Mouse (Mus musculus) hindbrain, embryonic 10.5 days (tissue): Measurements from ENCODE around the gene Mtf2. TPM values are rescaled to one million over a fixed set of nuclear protein-coding genes. Genes with fewer than 3 reads are reported as not detected.
"Not testable (repeated sequence)": the region's sequence is repeated elsewhere in the genome, so short reads cannot be mapped to it uniquely, and the experiment has no call there.

Experiments
- DNase-seq: peaks from one replicate; pipeline ENCODE4 v3.0.0-alpha.2; 2017; ENCODE audit warnings: low spot score
- H3K27ac ChIP-seq: fragments of 300-500 bp; sonication (generic); 2 replicates; pipeline ENCODE4 v1.5.1; 2016; ENCODE audit warnings: mild to moderate bottlenecking, moderate library complexity
- H3K27me3 ChIP-seq: fragments of 300-500 bp; sonication (generic); 2 replicates; pipeline ENCODE4 v1.6.1; 2016; ENCODE audit warnings: mild to moderate bottlenecking; ENCODE audit not compliant: poor library complexity, insufficient read depth, severe bottlenecking
- H3K36me3 ChIP-seq: fragments of 300-500 bp; sonication (generic); 2 replicates; pipeline ENCODE4 v1.6.1; 2016; ENCODE audit warnings: mild to moderate bottlenecking, moderate library complexity
- H3K4me1 ChIP-seq: fragments of 300-500 bp; sonication (generic); replicated peaks from 2 replicates; pipeline ENCODE4 v1.6.1; 2016; ENCODE audit warnings: mild to moderate bottlenecking
- H3K4me3 ChIP-seq: fragments of 300-500 bp; sonication (generic); 2 replicates; pipeline ENCODE4 v1.5.1; 2016; ENCODE audit warnings: mild to moderate bottlenecking, moderate library complexity
- H3K9me3 ChIP-seq: fragments of 300-500 bp; sonication (generic); 2 replicates; pipeline ENCODE4 v1.6.1; 2016; ENCODE audit warnings: mild to moderate bottlenecking, moderate library complexity
- WGBS: fragments of 180-500 bp; shearing (Covaris S2); methylation state at CpG from one replicate; pipeline ENCODE4 v1.1.7; 2016; 5-methylcytosine and 5-hydroxymethylcytosine counted together
- polyA plus RNA-seq: library from polyadenylated mRNA; unstranded; fragments of >200 nt; fragmentation: Nextera tagmentation; extraction: Ambion mirVana; gene quantifications from 2 replicates; pipeline ENCODE4 v1.2.1, GENCODE M21; 2016

Mtf2 gene
- polyA plus RNA-seq, 1 experiment from 2014 or later: 120 TPM

DNA sequence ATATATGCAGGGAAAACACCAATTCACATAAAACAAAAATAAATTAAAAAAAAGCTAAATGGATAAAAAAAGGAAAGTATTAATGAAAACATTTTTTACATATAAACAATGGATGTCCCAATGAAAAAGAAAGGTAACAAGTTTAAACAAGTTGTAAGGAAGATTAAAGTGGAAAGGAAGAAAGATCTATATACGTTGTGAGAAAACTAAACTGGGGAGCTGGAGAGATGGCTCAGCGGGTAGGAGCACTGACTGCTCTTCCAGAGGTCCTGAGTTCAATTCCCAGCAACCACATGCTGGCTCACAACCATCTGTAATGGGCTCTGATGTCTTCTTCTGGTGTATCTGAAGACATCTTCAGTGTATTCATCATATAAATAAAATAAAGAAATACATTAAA lies 14.4 kb upstream of the Mtf2 start:
- Histone ChIP-seq H3K9me3 (no peaks in the 10 kb centered on the region), H3K4me3 (no peak overlapping the region), H3K4me1 (0 out of 2 replicates have a peak, but pooled peaks cover 2% of the 10 kb centered on the region), H3K27me3 (no peaks in the 10 kb centered on the region), H3K27ac (no peak overlapping the region), H3K36me3 (no peaks in the 10 kb centered on the region)
- no peak for DNase-seq
- 87% methylated on average over 2 of the region's 2 CpGs for whole genome bisulfite sequencing

DNA sequence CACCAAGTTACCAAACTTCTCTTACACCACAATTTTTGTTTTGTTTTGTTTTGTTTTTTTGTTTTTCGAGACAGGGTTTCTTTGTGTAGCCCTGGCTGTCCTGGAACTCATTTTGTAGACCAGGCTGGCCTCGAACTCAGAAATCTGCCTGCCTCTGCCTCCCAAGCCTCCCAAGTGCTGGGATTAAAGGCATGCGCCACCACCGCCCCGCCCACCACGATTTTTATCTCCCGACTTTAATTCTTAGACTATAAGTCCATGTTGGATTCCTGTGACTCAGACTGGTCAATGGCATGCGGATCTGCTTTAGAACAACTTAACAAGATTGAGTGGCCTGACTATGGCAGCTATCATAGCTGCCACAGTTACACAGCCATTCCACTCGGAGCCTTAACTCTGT lies 13.7 kb upstream of the Mtf2 start:
- not testable (repeated sequence) for H3K27ac ChIP-seq, H3K4me1 ChIP-seq, H3K4me3 ChIP-seq, H3K27me3 ChIP-seq, H3K36me3 ChIP-seq, H3K9me3 ChIP-seq, DNase-seq
- 93% methylated on average over 9 of the region's 9 CpGs for WGBS

DNA sequence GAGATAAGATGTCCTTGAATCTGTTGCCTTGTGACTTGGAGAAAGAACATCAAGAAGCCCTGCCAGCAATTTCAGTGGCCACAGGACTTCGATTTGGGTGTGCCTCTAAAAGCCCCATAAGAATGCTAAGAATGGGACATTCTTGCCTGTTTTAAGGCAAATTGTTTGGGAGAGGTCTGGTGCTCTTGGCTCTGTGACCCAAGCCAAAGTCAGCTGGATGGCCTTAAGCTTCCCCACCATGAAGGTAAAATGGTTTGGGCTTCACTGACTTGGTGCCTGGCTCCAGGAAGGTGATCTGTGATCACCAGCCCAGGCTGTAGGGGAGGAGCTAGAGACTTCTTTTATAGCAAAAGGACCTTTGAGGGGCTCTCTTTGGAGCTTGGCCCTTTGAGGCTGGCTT lies 13.3 kb upstream of the Mtf2 start:
- no peaks in the 10 kb centered on the region for H3K27me3 ChIP-seq
- WGBS: 92% methylated on average over 1 of the region's 1 CpGs
- H3K36me3 ChIP-seq: no peaks in the 10 kb centered on the region
- no peaks in the 10 kb centered on the region for H3K9me3 ChIP-seq
- 0 out of 2 replicates have a peak, but pooled peaks cover 2% of the 10 kb centered on the region for H3K4me1 ChIP-seq
- no peak for DNase-seq
- no peak overlapping the region for H3K27ac ChIP-seq
- H3K4me3 ChIP-seq: no peak overlapping the region

DNA sequence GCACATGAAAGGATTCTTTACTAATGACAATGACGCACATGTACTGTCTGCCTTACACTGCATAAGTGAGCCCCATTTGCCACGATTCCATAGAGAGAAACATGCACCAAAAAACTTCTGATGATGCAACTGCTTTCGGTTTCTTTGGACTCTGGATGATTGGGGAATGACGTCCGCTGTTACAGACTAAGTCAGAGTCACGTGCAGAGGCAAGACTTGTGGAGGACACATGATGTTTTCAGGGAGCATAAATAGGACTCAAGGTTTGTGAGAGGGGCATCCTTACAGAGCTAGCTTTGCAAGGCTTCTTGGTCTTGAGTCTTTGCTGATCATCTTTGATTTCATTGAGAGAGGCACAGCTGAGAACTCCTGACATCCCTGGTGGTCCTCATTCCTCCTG lies 11.9 kb upstream of the Mtf2 start:
- no peak for DNase-seq
- Histone ChIP-seq H3K9me3 (no peaks in the 10 kb centered on the region), H3K36me3 (no peaks in the 10 kb centered on the region), H3K4me1 (0 out of 2 replicates have a peak, but pooled peaks cover 2% of the 10 kb centered on the region), H3K27me3 (no peaks in the 10 kb centered on the region), H3K4me3 (no peak overlapping the region), H3K27ac (no peak overlapping the region)
- 89% methylated on average over 6 of the region's 6 CpGs for WGBS

DNA sequence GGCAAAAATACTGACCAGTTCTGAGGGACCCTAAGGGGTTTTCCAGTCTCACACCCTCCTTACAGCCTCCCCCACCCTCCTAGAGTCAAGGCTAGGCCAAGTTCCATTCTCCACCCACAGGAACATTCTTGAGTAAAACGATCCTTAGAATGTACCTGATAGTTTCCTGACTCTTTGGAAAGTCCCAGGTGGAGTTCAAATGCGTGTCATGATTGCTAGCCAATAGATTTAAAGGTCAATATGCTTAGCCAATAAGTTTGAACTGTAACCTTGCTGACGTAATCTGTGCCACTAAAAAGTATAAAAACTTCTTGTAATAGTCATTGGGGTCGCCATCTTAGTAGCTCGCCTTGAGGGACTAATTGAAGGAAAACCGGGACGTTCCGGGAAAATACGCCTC lies 5.1 kb upstream of the Mtf2 start:
- Histone ChIP-seq H3K9me3 (no peaks in the 10 kb centered on the region), H3K36me3 (no peaks in the 10 kb centered on the region), H3K4me3 (no peak overlapping the region), H3K4me1 (peaks cover 3% of the 10 kb centered on the region; the same call in 1 of the 2 replicates), H3K27ac (no peak overlapping the region), H3K27me3 (no peaks in the 10 kb centered on the region)
- no peak for DNase-seq
- WGBS: 94% methylated on average over 9 of the region's 9 CpGs

DNA sequence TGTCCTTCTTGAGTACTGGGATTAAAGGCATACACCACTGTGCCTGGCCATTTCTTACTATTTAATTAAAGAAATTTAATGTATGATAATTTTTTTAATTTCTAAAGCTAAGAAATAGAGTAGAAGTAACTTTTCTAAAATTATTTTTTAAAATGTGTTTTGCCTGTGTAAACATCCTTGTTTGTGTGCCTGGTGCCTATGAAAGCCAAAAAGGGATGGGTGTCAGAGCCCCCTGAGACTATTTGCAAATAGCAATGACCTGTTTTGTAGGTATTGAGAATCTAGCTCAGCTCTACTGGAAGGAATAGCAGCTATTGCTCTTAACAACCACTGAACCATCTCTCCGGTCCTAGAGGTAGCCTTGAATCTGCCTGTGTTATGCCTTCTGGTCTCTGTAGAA lies 6.8 kb downstream of the Mtf2 start:
- no peak for DNase-seq
- H3K36me3 ChIP-seq: peaks cover 98% of the 10 kb centered on the region
- WGBS: 100% methylated on average over 1 of the region's 1 CpGs
- H3K9me3 ChIP-seq: no peaks in the 10 kb centered on the region; the same call in 1 of the 2 replicates
- peaks cover under 1% of the 10 kb centered on the region; the same call in 1 of the 2 replicates for H3K4me1 ChIP-seq
- no peak overlapping the region for H3K27ac ChIP-seq
- H3K27me3 ChIP-seq: no peaks in the 10 kb centered on the region
- H3K4me3 ChIP-seq: no peak overlapping the region

DNA sequence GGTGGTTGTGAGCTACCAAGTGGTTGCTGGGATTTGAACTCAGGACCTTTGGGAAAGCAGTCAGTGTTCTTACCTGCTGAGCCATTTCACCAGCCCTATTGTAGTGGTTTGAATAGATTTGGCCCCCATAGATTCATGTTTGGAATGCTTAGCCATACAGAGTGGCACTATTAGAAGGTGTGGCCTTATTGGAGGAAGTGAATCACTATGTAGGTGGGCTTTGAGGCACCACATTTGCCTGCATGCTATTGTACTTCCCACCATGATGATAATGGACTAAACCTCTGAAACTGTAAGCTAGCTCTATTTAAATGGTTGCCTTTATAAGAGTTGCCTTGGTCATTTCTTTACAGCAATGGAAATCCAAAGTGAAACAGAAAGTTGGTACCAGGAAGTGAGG lies 10.8 kb downstream of the Mtf2 start:
- DNase-seq: no peak
- Histone ChIP-seq H3K9me3 (no peaks in the 10 kb centered on the region; the same call in 1 of the 2 replicates), H3K36me3 (peaks cover 87% of the 10 kb centered on the region), H3K27ac (no peak overlapping the region), H3K4me1 (no peaks in the 10 kb centered on the region), H3K4me3 (no peak overlapping the region), H3K27me3 (no peaks in the 10 kb centered on the region)

DNA sequence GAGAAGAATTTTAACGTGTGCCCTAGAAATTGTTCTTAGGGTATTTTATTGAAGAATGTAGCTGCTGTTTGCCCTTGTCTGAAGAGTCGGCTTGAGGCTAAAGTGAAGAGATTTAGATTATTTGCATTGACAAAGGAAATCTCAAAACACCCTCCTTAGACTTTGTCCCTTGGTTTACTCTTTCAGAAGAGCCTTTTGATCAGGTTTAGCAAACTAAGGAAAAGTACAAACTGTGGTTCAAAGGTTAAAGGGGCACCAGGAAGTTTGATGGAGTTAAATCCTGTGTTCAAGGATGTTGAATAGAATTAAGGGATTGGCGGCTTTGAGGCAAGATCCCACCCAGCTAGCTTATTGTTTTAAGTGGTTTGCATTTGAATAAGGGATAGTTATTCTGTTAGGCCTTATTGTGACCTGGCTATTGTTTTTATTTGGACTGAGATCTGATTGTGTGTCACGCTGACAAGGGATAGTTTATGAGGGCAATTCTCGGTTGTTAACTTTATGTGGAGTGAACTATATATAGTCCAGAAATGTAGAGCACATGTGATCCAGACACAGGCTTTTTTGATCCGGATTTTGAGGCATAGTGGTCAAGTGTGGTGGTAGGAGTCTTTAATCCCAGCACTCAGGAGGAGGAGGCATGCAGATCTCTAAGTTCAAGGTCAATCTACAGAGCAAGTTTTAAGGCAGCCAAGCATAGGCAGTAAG lies 11.5 kb downstream of the Mtf2 start:
- H3K4me1 ChIP-seq: no peaks in the 10 kb centered on the region
- 67% methylated on average over 6 of the region's 6 CpGs for WGBS
- no peak overlapping the region for H3K4me3 ChIP-seq
- no peak for DNase-seq
- no peaks in the 10 kb centered on the region for H3K27me3 ChIP-seq
- H3K36me3 ChIP-seq: peaks cover 86% of the 10 kb centered on the region
- H3K27ac ChIP-seq: no peak overlapping the region
- H3K9me3 ChIP-seq: no peaks in the 10 kb centered on the region; the same call in 1 of the 2 replicates

DNA sequence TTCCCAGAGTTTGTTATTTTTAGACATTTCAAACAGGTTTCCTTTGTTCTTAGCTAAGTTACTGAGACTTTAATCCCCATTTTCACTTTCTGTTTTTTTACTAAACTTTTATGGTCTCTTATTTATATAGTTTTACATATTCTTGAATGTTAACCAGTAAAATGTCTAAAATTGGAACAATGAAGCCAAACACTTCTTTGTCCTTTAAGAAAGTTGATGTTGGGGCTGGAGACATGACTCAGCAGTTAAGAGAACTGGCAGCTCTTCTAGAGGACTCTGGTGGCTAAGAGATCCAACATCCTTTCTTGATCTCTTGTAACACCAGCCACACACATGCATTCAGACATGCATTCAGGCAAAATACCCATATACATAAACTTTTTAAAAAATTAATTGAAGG lies 14.1 kb downstream of the Mtf2 start:
- no peak for DNase-seq
- Histone ChIP-seq H3K4me1 (no peaks in the 10 kb centered on the region), H3K27ac (no peak overlapping the region)

DNA sequence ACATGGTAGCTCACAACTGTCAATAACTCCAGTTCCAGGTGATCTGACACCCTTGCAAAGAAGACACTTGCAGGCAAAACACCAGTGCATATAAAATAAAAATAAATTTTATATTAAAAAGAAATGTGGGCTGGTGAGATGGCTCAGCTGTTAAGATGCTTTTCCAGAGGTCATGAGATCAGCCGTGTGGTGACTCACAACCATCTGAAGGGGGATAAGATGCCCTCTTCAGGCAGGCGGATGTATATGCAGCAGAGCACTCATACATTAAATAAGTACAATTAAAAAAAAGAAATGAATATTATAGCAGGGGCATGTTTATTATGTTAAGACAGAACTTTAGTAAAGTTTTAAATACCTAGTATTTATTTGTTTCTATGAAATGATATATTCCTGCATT lies 16.9 kb downstream of the Mtf2 start:
- no peak overlapping the region for H3K27ac ChIP-seq
- no peaks in the 10 kb centered on the region for H3K9me3 ChIP-seq
- H3K36me3 ChIP-seq: peaks cover 84% of the 10 kb centered on the region
- WGBS: 41% methylated on average over 2 of the region's 2 CpGs
- no peak overlapping the region for H3K4me3 ChIP-seq
- no peak for DNase-seq
- no peaks in the 10 kb centered on the region for H3K4me1 ChIP-seq
- H3K27me3 ChIP-seq: no peaks in the 10 kb centered on the region

More for the DNA sequence above, 14.1 kb downstream of the Mtf2 start:
- H3K4me3 ChIP-seq: no peak overlapping the region
- peaks cover 84% of the 10 kb centered on the region for H3K36me3 ChIP-seq
- no peaks in the 10 kb centered on the region for H3K27me3 ChIP-seq
- no peaks in the 10 kb centered on the region; the same call in 1 of the 2 replicates for H3K9me3 ChIP-seq

DNA sequence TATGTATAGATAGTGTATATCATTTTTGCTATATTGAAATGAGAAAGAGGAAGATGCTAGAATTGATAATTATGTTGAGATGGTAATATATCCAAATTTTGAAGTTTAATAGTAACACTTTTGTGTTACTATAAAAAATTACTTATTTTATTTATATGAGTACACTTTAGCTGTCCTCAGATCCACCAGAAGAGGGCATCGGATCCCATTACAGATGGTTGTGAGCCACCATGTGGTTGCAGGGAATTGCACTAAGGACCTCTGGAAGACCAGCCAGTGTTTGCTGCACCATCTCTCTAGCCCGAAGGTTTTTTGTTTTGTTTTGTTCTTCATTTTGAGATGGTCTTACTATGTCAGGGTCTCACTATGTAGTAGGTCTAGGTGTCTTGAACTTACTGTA lies 20.0 kb downstream of the Mtf2 start:
- Histone ChIP-seq H3K4me1 (no peaks in the 10 kb centered on the region), H3K36me3 (peaks cover 96% of the 10 kb centered on the region), H3K9me3 (no peaks in the 10 kb centered on the region), H3K27ac (no peak overlapping the region), H3K27me3 (no peaks in the 10 kb centered on the region), H3K4me3 (no peak overlapping the region)
- WGBS: 93% methylated on average over 2 of the region's 2 CpGs
- no peak for DNase-seq

DNA sequence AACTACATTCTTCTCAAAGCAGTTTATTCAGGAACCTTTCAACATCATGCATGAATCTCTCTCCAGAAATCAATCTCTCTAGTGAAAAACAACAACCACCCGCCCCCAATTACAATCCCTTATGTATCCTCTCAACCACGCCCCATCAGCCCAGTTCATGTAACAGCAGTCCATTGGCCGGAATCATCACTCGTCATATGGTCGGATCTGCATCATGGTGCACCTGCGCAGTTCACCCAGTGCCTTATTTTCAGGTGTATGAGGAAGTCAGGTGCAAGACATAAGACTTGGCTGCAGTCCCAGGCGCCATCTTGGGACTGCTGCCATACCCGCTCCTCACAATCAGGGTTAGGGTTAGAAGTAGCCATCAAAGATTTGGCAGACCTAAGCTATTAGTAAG lies 27.3 kb downstream of the Mtf2 start:
- H3K4me3 ChIP-seq, H3K27me3 ChIP-seq, H3K4me1 ChIP-seq, DNase-seq, H3K9me3 ChIP-seq, H3K27ac ChIP-seq: not testable (repeated sequence)
- WGBS: 96% methylated on average over 8 of the region's 8 CpGs
- peaks cover 96% of the 10 kb centered on the region for H3K36me3 ChIP-seq

DNA sequence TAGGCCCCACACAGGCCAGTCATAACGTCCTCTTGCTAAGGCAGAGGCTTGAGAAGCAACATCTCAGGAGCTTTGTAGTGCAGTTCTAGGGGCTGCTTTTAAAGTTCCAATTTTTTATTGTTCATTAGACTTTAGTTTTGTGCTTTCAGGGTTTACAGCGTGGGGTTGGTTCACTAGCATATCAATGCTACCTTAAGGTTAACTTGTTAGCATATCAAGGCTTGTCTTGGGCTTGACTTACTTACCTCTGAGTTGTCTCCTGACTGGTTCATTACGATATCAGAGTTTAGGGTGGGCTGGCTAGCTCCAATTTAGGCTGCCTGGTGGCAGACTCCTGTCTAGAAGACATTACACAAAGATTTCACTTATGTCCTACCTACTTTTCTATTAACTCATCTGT lies 32.2 kb downstream of the Mtf2 start:
- H3K4me1 ChIP-seq: no peaks in the 10 kb centered on the region
- H3K4me3 ChIP-seq: no peak overlapping the region
- H3K27ac ChIP-seq: no peak overlapping the region
- no peaks in the 10 kb centered on the region for H3K27me3 ChIP-seq
- no peak for DNase-seq
- H3K36me3 ChIP-seq: peaks cover 95% of the 10 kb centered on the region
- 91% methylated on average over 3 of the region's 3 CpGs for WGBS
- H3K9me3 ChIP-seq: no peaks in the 10 kb centered on the region

DNA sequence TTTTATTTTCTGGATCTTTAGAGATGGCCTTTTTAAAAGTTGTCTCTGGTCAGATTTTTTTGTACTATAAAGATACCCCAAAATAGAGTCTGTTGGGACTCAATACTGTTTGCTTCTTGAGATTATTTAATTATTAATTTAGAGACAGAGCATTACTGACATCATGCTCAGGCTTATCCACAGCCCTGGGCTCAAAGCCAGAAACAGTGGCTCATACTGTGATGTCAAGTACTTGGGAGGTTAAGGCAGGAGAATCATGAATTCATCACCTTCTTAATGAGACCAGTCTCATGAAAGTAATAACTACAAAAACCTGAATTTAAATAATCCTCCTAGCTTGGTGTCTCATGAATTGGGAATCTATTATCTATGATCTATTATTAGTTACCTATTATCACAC lies 34.7 kb downstream of the Mtf2 start:
- H3K36me3 ChIP-seq: peaks cover 98% of the 10 kb centered on the region
- DNase-seq: no peak

More for the DNA sequence above, 34.7 kb downstream of the Mtf2 start:
- H3K27ac ChIP-seq: no peak overlapping the region
- no peaks in the 10 kb centered on the region for H3K9me3 ChIP-seq
- H3K27me3 ChIP-seq: no peaks in the 10 kb centered on the region
- H3K4me1 ChIP-seq: no peaks in the 10 kb centered on the region
- H3K4me3 ChIP-seq: no peak overlapping the region
